Mouse (Mus musculus) liver, adult (tissue): ENCODE measurements around the gene Vmn2r102.

Experiments
- GATA4 ChIP-seq: IDR thresholded peaks from 2 replicates; pipeline ENCODE4 v1.6.1; 2014; ENCODE audit warnings: mild to moderate bottlenecking, low read length; ENCODE audit not compliant: insufficient replicate concordance

The Vmn2r102 gene

GRCm38 (mm10) chr17:19660028-19660427 is at the start of gene Vmn2r102:
Gene Vmn2r102, plus strand, starts transcription at chr17:19660328.
- no peak for TF ChIP-seq GATA4

DNA sequence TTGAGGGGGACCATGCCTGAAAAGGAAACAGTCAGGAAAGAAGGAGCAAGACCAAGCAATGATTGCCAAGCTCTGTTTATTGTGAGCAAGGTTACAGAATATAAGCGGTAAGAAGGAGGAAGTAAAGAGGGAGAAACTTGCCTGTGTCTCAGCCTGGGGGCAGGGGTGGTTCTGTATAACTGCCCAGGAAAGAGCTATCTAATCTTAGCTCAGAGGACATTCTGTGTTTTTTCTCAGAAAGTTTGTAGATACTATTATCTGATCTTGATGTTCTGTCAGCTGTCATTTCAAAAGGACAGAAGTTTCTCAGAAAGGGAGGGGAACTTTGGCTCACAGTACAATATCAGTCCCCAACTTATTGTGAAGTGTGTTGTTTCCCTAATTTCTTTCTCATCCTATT is 30.8 kb upstream of the Vmn2r102 start:
- TF ChIP-seq GATA4 = no peak

DNA sequence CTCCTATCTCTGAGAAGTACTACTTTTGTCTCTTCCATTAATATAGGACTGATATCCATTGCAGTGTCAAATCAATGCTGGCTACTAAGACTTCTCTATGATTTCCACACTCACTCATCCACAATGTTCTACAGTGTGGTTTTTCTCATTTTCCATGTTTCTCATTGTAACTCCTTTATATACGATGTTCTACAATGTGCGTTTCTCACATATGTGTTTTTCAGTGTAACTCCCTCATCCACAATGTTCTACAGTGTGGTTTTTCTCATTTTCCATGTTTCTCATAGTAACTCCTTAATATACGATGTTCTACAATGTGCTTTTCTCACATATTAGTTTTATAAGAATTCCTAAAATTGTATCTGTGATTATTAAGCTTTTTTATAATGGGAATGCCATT is 1.7 kb upstream of the Vmn2r102 start:
- TF ChIP-seq GATA4 = no peak

DNA sequence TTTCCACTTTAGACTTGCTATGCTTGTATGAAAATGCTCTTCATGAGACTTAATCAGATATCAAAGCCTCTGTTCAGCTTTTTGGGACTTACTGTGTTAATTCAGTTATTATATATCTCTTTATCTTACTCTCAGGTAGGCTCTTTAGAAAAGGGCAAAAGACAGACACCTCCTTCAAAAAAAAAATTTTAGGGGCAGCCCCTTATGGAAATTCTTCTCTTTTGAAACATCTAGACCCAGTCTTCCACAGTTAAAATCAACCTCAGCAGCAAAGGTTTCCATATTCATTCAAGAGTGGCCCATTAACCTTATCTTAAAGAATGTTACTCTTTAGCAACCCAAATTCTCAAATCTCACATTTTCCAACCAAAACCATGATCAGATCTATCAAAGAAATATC is 31.9 kb downstream of the Vmn2r102 start:
- TF ChIP-seq GATA4 = no peak
